Mouse (Mus musculus) R1 (cell line): ENCODE measurements around the gene Gsx2.
A peak's percentile ranks its signal among the peaks of the same experiment; 100 is the strongest.

Experiments
- DNase-seq: peaks from one replicate; pipeline ENCODE4 v3.0.0-alpha.2; 2018; ENCODE audit warnings: low read depth, low spot score

The Gsx2 gene

GRCm38 (mm10) chr5:75075383-75075941 is at the start of gene Gsx2:
Gene Gsx2, plus strand, starts transcription at chr5:75075601.
- peak; percentile 41 for DNase-seq

- no peak for DNase-seq
Measured at GRCm38 (mm10) chr5:75035475-75035874, 39.9 kb upstream of the Gsx2 start.

GRCm38 (mm10) chr5:75039307-75039706 is 36.1 kb upstream of the Gsx2 start:
- no peak for DNase-seq

DNA sequence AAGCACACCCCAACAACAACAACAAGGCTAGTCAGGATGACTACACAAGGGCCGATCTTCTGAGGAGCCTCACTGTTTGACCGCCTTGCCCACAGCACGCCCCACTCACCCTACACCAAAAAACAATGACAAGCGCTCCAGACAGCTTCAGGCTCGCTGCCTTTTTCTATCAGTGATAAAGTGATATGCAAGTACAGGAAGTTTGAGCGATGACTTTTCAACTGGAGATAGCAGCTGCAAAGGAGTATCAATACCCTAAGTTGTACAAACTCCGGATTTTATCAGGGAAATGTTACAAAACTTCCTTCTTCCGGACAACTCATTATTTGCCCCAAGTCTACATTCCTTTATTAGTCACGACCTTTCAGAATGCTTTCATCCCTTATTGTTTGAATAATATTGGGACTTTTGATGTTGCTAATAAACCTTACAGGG is 32.4 kb upstream of the Gsx2 start:
- no peak for DNase-seq

DNA sequence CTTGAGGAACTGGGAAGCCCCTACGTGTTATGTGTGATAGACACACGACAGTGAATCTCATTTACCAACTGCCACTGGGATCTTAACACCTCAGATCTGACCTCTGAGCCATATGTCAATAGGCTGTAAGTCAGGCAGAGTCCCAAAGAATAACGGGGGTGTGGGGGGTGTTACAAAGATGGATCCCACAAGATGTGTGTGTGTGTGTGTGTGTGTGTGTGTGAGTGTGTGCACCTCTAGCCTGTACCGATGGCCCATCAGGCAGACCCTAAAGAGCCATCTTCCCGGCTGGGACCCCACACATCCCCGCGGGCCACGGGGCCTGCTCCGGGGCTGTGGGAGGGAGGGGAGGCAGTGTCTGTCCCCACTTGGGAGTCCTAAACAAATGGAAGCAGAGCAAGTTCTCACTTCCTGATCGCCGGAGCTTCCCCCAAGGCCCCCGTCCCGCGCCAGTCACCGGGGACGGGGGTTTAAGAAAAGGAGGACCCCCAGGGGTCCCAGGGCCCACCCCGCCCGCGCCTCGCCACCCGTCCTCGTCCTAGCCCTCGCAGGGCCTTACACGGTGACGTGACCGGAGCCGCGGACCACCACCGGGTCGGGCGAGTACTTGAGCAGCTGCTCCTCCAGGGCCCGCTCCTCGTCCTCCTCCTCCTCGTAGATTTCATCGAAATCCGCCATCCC is 31.6 kb upstream of the Gsx2 start:
- DNase-seq = peak; percentile 36

DNA sequence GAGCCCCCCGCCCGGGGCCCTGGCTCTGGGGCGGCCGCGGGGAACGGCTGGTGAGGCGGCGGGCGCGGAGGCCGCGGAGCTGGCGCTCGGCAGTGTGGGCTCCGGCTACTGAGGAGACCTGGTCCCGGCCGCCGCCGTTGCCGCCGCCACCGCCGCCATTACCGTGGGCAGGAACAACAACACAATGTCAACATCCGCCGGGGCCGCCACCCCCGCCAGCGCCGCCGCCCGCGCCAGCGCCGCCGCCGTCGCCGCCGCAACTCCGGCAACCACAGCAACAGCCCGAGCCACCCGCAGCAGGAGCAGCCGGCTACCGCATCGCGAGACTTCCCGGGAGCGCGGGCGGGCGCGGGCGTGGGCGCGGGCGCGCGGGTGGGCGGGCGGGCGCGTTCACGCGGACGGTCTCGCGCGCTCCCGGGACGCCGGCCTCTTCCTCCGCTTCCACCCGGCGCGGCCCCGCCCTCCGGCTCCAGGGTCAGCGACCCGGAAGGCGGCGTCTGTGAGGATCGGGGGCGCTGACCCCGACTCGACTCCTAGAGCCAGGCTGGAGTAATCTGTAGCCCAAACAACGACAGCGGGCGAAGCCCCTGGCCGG is 31.0 kb upstream of the Gsx2 start, which contains the start of gene Chic2:
Gene Chic2 (minus strand): TSS at position 465 of the 595 bp plus-strand sequence.
- peak; percentile 74 for DNase-seq

DNA sequence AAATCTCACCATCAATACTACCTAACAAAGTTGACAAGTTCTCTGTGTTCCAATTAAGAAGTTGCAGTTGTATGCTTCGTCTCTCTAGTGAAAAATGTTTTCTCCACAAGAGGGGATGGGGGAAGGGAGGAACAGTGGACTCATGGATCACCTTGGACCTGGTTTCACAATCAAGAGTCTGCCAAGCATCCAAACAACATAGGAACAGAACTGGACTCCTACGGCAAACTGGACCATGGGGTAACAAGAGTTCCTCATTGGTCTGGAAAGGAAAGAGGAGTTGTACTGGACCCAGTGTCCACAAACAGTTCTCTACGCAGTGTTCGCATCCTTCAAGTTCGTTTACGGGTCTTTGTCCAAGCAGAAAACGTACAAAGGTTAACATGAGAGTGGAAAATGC is 30.0 kb upstream of the Gsx2 start:
- DNase-seq = no peak

- DNase-seq = no peak
Measured at GRCm38 (mm10) chr5:75046681-75047321, 28.6 kb upstream of the Gsx2 start.

DNA sequence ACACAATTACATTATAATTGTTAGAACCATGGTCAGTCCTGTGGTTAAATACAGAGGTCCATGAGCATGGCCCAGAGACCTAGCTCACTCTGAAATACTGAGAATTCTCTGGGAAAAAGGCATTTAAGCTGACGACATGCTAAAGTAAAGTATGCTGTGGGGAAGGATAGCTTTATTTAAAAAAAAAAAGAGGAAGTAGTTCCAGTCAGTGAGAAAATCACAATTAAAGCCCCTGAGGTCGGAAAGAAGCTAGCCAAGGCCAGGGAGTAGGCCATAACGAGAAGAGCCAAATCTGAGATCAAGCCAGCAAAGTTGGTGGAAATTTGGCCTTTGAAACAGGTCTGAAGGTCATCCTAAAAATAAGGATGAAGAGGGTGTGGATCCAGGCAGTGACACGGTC is 24.3 kb upstream of the Gsx2 start:
- DNase-seq = no peak

DNA sequence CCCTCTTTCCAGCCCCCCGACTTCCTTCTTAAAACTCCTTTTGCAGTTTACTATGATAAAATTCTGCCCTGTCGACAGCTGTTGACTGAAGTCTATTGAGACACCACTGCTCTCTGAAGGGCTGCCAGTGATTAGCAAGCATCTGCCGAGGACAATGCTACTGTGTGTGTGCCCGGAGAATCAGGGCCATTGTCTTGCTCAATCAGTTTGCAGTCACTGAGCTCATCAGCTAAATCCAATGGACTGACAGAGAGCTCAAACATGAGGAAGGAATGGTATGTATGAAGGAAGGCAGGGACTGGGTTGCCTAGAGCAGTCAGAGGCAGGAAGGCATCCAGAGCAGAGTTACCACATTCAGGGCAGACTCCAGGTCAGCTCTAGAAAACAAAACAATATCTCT is 12.2 kb upstream of the Gsx2 start:
- no peak for DNase-seq

DNA sequence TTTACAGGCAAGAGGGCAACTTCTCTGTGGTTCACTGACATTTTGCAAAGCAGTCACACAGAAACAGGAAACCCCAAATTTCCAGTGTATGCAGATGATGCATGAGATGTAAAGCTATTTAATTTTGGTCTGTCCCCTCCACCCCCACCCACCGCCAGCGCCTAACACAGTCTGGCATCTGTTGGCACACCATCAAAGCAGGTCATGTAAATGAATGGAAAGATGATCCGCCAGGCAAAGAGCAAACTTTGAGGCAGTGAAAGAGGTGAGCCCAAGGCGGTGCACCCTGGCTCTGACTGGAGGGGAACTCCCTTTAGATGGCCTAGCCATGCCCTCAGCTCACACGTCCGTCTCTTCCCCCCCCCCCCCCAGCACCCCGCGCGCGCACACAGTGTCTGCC is 8.7 kb upstream of the Gsx2 start:
- no peak for DNase-seq

DNA sequence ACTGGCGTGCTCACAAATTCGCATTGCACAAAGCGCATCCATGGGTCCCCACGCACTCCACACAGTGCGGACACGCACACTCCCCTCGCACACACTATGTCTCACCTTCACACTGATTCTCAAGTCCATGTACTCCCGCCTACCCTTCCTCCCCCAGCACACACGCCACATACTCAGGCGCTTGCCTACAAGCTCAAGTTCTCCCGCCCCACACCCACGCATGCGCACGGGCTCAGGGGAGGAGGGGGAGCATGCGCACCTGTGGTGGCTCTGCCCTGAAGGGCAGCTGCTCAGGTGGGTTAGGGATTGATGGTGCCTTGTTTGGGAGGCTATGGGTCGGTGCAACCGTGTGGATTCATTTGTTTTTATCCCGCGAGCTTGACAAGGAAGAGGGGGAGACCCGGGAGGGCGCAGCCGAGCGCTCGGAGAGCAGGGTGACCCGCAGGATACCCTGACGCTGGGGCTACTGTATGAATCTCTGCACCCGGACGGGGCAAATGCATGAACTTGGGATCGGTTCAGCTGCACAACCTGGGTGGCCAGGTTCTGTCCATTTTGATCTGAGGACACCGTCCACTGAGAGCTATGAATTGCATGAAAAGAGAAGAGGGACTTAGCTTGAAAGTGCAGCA is 8.2 kb upstream of the Gsx2 start:
- DNase-seq = peak; percentile 94

- peak; percentile 48 for DNase-seq
Measured at GRCm38 (mm10) chr5:75070132-75070531, 5.3 kb upstream of the Gsx2 start.

GRCm38 (mm10) chr5:75070656-75071375 is 4.6 kb upstream of the Gsx2 start:
- peak; percentile 45 for DNase-seq

DNA sequence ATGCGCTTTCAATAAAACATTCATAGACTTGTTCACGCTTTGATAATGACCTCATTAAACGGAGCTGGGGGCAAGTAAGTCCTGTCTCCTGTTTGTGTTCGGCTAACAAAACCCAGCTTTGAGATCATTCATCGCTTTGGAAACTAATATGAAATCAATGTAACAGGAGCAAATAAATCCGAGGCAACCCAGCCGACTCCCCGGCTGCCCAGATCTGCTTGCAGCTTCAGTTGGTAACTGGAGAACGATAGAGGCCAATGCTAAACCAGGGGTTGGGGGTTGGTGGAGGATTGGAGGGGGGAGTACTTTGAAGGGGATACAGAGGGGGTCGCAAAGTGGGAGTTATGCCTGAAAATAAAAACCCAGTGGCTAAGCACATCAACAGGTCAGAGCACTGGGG is 3.5 kb upstream of the Gsx2 start:
- DNase-seq = no peak

DNA sequence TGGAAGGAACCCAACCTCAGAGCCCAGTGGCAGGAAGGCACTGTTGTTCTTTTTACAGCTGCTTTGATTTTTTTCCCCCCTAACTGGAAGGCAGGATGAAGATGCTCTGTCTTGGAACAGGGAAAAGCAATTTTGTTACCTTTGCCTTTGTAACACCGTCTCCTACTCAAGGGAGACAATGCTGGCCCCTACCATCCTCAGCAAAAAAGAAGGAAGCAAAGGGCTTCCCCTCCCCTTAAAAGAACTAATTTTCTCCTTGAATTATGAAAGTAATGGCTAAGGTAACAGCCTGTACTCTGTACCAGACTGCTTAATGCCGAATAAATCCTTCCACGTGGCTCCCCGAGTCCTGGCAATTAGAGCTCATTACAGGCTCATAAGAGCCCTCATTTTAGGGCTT is 2.9 kb upstream of the Gsx2 start:
- no peak for DNase-seq

DNA sequence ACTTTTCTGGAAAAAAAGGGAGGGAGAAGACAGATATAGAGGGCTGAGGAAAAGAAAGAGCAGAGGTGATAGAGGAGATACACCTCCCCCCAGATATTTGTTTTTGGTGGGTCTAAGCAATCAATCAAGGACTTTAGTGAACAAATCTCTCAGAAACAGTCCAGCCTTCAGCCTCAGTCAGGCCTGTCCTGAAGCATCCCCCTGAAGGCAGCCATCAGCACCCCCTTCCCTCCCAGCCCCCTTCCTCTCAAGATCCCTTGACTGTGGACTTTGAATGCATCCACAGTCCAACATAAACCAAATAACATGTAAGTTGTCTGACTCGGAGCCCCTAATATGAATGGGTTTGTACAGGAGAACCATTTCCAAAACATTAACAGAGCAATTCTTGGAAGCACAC is 2.2 kb upstream of the Gsx2 start:
- no peak for DNase-seq

DNA sequence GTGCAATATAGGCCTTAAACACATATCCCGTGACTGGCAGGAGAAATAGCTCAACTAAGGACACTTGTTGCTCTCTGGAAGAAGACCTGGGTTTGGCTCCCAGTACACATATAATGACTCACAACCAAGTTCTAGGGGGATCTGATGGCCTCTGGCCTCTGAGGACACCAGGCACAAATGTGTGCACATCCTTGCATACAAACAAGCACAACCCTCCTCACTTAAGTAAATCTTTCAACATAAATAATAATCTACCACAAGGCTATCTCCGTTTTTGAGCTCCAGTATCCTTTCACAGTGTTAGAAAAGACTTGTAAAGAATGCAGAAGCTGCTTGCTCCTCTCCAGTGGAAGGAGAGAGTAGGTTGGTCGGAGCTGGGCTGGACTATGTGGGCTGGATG is 1.7 kb upstream of the Gsx2 start:
- DNase-seq = no peak

DNA sequence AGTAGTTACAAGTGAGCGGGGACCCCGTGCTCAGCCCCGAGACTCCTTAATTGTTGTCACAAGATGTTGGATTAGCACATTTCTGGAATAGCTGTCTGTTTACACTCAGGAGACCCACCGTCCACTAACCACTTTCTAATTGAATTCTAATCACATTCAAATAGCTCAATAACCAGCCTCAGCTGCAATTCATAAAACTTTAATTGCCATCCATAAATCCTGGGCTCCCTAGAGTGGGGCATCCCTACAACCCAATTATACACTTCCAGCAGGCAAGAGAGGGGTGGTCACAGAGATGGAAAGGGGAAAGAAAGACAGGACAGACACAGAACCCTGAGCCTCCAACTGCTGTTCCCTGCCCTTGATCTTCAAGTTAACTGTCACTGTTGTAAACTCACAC is 1.3 kb upstream of the Gsx2 start:
- no peak for DNase-seq

DNA sequence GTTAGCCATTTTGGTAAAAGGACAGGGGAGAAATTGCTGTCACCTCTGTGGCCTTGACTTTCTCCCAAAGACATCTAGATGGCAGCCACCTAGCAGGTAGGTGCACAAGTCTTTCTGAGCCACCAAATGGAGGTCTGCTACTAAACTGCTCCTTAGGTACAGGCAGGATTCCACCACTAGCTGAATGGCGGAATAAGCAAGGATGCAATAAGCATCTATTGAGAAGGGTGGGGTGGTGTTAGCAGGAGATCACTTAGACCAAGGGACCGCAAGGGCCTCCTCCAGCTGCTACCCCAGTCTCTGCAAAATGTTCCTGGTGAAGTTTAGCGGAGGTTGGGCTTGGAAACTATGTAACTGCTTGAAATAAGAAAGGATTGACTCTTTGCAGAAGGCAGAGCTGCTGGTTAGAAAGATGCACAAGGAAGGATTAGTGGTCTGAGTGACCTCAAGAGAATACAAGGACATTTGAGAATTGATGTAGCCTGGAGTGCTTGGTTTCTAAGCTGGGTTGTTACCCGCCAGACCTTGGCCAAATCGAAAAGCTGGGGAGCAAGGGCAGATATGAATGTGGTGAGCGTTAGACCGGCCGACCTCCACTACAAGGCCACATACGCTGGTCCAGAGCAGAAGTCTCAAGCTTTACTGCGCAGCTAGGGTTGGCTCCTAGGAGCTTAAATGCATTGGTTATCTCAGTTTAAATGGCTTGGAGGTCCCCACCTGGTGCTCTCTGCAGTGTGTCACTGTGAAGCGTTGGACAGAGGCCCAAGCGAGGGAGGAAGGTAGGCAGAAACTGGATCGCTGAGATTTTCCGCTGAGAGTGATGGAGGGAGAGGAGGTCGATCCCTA is 641 bp upstream of the Gsx2 start:
- peak; percentile 23 for DNase-seq
